Mouse (Mus musculus) splenic B cell, adult 2 months (primary cell): ENCODE measurements around the gene Dach2.
"Not testable (repeated sequence)": the region's sequence is repeated elsewhere in the genome, so short reads cannot be mapped to it uniquely, and the experiment has no call there.

ENCODE experiments used
- DNase-seq: peaks from one replicate; pipeline ENCODE4 v3.0.0-alpha.2; 2011; ENCODE audit warnings: low read depth, low spot score
- H3K27me3 ChIP-seq: 2 replicates; pipeline ENCODE4 v1.6.1; 2012; ENCODE audit warnings: mild to moderate bottlenecking, low read length, moderate library complexity, mixed read lengths; ENCODE audit not compliant: control insufficient read depth, poor library complexity, insufficient read depth, severe bottlenecking
- H3K36me3 ChIP-seq: 2 replicates; pipeline ENCODE4 v1.6.1; 2012; ENCODE audit warnings: mild to moderate bottlenecking, low read length, moderate library complexity, mixed read lengths; ENCODE audit not compliant: control insufficient read depth, poor library complexity, insufficient read depth, severe bottlenecking

Dach2 gene

GRCm38 (mm10) chrX:113297404-113297803 lies at the start of gene Dach2:
Gene Dach2, plus strand, starts transcription at chrX:113297510.
- DNase-seq = peak; percentile 28
- Histone ChIP-seq H3K27me3 (no peaks in the 10 kb centered on the region), H3K36me3 (no peaks in the 10 kb centered on the region)

- not testable (repeated sequence) for H3K36me3 ChIP-seq, DNase-seq, H3K27me3 ChIP-seq
These were observed 44.9 kb upstream of the Dach2 start for GRCm38 (mm10) chrX:113252427-113252826.

GRCm38 (mm10) chrX:113298031-113298430 lies 721 bp downstream of the Dach2 start:
- no peaks in the 10 kb centered on the region for H3K36me3 ChIP-seq
- DNase-seq = peak; percentile 50
- H3K27me3 ChIP-seq = no peaks in the 10 kb centered on the region

- no peaks in the 10 kb centered on the region for H3K27me3 ChIP-seq
- H3K36me3 ChIP-seq = no peaks in the 10 kb centered on the region
- DNase-seq = peak; percentile 1
These were observed 1.2 kb downstream of the Dach2 start for GRCm38 (mm10) chrX:113298468-113298867.

GRCm38 (mm10) chrX:113304323-113304722 lies 7.0 kb downstream of the Dach2 start:
- Histone ChIP-seq H3K27me3 (no peaks in the 10 kb centered on the region), H3K36me3 (no peaks in the 10 kb centered on the region)
- DNase-seq = no peak

GRCm38 (mm10) chrX:113338143-113338542 lies 40.8 kb downstream of the Dach2 start:
- no peaks in the 10 kb centered on the region for H3K27me3 ChIP-seq
- H3K36me3 ChIP-seq = no peaks in the 10 kb centered on the region
- DNase-seq = no peak

- H3K36me3 ChIP-seq = no peaks in the 10 kb centered on the region
- H3K27me3 ChIP-seq = no peaks in the 10 kb centered on the region
- no peak for DNase-seq
These were observed 97.1 kb downstream of the Dach2 start for GRCm38 (mm10) chrX:113394417-113394816.

- Histone ChIP-seq H3K27me3 (no peaks in the 10 kb centered on the region), H3K36me3 (no peaks in the 10 kb centered on the region)
- no peak for DNase-seq
These were observed 111.4 kb downstream of the Dach2 start for GRCm38 (mm10) chrX:113408756-113409155.

GRCm38 (mm10) chrX:113421517-113422187 lies 124.3 kb downstream of the Dach2 start:
- DNase-seq = no peak
- no peaks in the 10 kb centered on the region for H3K27me3 ChIP-seq
- no peaks in the 10 kb centered on the region for H3K36me3 ChIP-seq

GRCm38 (mm10) chrX:113482131-113482530 lies 184.8 kb downstream of the Dach2 start:
- no peaks in the 10 kb centered on the region for H3K27me3 ChIP-seq
- DNase-seq = no peak
- no peaks in the 10 kb centered on the region for H3K36me3 ChIP-seq

GRCm38 (mm10) chrX:113545106-113545505 lies 247.8 kb downstream of the Dach2 start:
- H3K36me3 ChIP-seq = no peaks in the 10 kb centered on the region
- H3K27me3 ChIP-seq = no peaks in the 10 kb centered on the region
- no peak for DNase-seq

- Histone ChIP-seq H3K27me3 (no peaks in the 10 kb centered on the region), H3K36me3 (no peaks in the 10 kb centered on the region)
- DNase-seq = no peak
These were observed 266.6 kb downstream of the Dach2 start for GRCm38 (mm10) chrX:113563897-113564296.

- DNase-seq = no peak
- Histone ChIP-seq H3K36me3 (no peaks in the 10 kb centered on the region), H3K27me3 (no peaks in the 10 kb centered on the region)
These were observed 368.8 kb downstream of the Dach2 start for GRCm38 (mm10) chrX:113666069-113666468.

GRCm38 (mm10) chrX:113687163-113687562 lies 389.9 kb downstream of the Dach2 start:
- DNase-seq = no peak
- Histone ChIP-seq H3K36me3 (no peaks in the 10 kb centered on the region), H3K27me3 (no peaks in the 10 kb centered on the region)

- DNase-seq = no peak
- Histone ChIP-seq H3K36me3 (no peaks in the 10 kb centered on the region), H3K27me3 (no peaks in the 10 kb centered on the region)
These were observed 415.1 kb downstream of the Dach2 start for GRCm38 (mm10) chrX:113712363-113712762.

- no peaks in the 10 kb centered on the region for H3K27me3 ChIP-seq
- H3K36me3 ChIP-seq = no peaks in the 10 kb centered on the region
- no peak for DNase-seq
These were observed 426.8 kb downstream of the Dach2 start for GRCm38 (mm10) chrX:113724124-113724523.
